9 mouse cellular contexts compared by ENCODE assay signal in the genomic region with DNA sequence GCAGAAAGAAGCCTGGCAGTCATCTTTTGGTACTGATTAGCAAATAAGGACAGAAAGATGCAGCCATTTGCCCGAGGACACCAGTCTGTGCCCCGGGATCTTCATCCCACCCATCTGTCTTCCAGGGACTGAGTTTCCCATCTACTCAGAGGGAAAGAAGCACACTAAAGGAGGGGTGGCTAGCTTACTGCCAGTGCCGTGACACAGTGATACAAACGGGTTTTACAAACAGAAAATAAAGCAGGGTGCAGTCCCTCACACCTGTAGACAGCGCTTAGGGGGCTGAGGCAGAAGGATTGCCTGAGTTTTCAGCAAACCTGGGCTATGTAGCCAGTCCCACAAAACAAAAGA. TPM values are rescaled to one million over a fixed set of nuclear protein-coding genes. Genes with fewer than 3 reads are reported as not detected.
DNase-seq lines count a peak whose midpoint lies in the region; ATAC-seq and TF ChIP-seq lines count a peak whose summit lies in the region.
"Had no signal": no experiment of that assay in that cellular context is flagged by ENCODE, and none has a peak within 500 bp of the region (broad histone marks: within the 10 kb centered on the region; RNA-seq: fewer than 3 reads in every experiment).

No protein-coding gene starts in this region.

- no peaks in the 10 kb centered on the region for H3K9me3 ChIP-seq in lung, embryonic 14.5 days (ENCODE audit: low read depth, low read length)
- H3K9me3 ChIP-seq in limb, embryonic 13.5 days = no peaks in the 10 kb centered on the region
- H3K9me3 ChIP-seq in stomach, embryonic 14.5 days (ENCODE audit: control insufficient read depth, low read depth, low read length) = no peaks in the 10 kb centered on the region

- DNase-seq in lung, embryonic 14.5 days = no peak
- no peak for DNase-seq in lung, postnatal 14 days
- DNase-seq in gastrocnemius, adult 8-10 months (ENCODE audit: low spot score in 2 of 2) = no peak
- DNase-seq in layer of hippocampus, adult 9-11 months = no peak

- H3K27me3 ChIP-seq in lung, embryonic 14.5 days (ENCODE audit: insufficient read depth, low read length) = no peaks in the 10 kb centered on the region
- H3K27me3 ChIP-seq in limb, embryonic 13.5 days = 0 out of 2 replicates have a peak, but pooled peaks cover 2% of the 10 kb centered on the region
- H3K27me3 ChIP-seq in stomach, embryonic 14.5 days (ENCODE audit: control insufficient read depth, insufficient read depth, low read length) = no peaks in the 10 kb centered on the region

- H3K4me1 ChIP-seq in lung, embryonic 14.5 days (ENCODE audit: insufficient read depth) = peaks cover 2% of the 10 kb centered on the region; the same call in 1 of the 2 replicates
- H3K4me1 ChIP-seq in limb, embryonic 13.5 days = peaks cover 15% of the 10 kb centered on the region
- H3K4me1 ChIP-seq in stomach, embryonic 14.5 days (ENCODE audit: control insufficient read depth, insufficient read depth, low read length) = peaks cover 16% of the 10 kb centered on the region

- peak; percentile 44 for ATAC-seq in lung, embryonic 14.5 days (ENCODE audit: insufficient read depth)
- peak; percentile 31 for ATAC-seq in erythroid progenitor cell, adult 5-6 weeks (replicated peaks; ENCODE audit: low FRiP score, poor library complexity, severe bottlenecking)
- ATAC-seq in limb, embryonic 13.5 days (ENCODE audit: low FRiP score, low read depth) = peak; percentile 46; the same call in 1 of the 2 replicates
- no peak; the same call in 1 of the 2 replicates for ATAC-seq in stomach, embryonic 14.5 days (ENCODE audit: insufficient number of reproducible peaks, insufficient read depth, low FRiP score, low read depth)

- peak overlapping the region; percentile 96 for H3K4me2 ChIP-seq in lung, embryonic 14.5 days
- H3K4me2 ChIP-seq in limb, embryonic 13.5 days (replicated peaks) = peak overlapping the region; percentile 96
- H3K4me2 ChIP-seq in stomach, embryonic 14.5 days (replicated peaks; ENCODE audit: low read depth, low read length) = peak overlapping the region; percentile 44

- H3K36me3 ChIP-seq in lung, embryonic 14.5 days (ENCODE audit: insufficient read depth) = peaks cover 24% of the 10 kb centered on the region
- peaks cover 22% of the 10 kb centered on the region for H3K36me3 ChIP-seq in limb, embryonic 13.5 days
- H3K36me3 ChIP-seq in stomach, embryonic 14.5 days (ENCODE audit: control insufficient read depth, insufficient read depth, low read length) = peaks cover 21% of the 10 kb centered on the region

- 10% methylated on average over 5 of the region's 5 CpGs for WGBS in lung, embryonic 14.5 days
- WGBS in limb, embryonic 13.5 days = 8% methylated on average over 5 of the region's 5 CpGs
- 11% methylated on average over 5 of the region's 5 CpGs for WGBS in stomach, embryonic 14.5 days

- H3K9ac ChIP-seq in lung, embryonic 14.5 days = peak overlapping the region; percentile 51
- H3K9ac ChIP-seq in limb, embryonic 13.5 days = peak overlapping the region; percentile 39; the same call in 1 of the 2 replicates
- no peak overlapping the region for H3K9ac ChIP-seq in stomach, embryonic 14.5 days (replicated peaks; ENCODE audit: low read depth, low read length)

- peak overlapping the region; percentile 79 for H3K4me3 ChIP-seq in lung, embryonic 14.5 days (ENCODE audit: low read depth, low read length)
- peak overlapping the region; percentile 88 for H3K4me3 ChIP-seq in limb, embryonic 13.5 days
- H3K4me3 ChIP-seq in stomach, embryonic 14.5 days (ENCODE audit: low read depth, low read length) = peak overlapping the region; percentile 65

- H3K27ac ChIP-seq in lung, embryonic 14.5 days (ENCODE audit: low read depth) = peak overlapping the region; percentile 40; the same call in 1 of the 2 replicates
- no peak overlapping the region; the same call in 1 of the 2 replicates for H3K27ac ChIP-seq in limb, embryonic 13.5 days
- H3K27ac ChIP-seq in stomach, embryonic 14.5 days (ENCODE audit: low read length) = peak overlapping the region; percentile 57; the same call in 1 of the 2 replicates

- no peak for TF ChIP-seq CTCF in lung, embryonic 14.5 days (IDR thresholded peaks at IDR 0.05; ENCODE audit: low read depth)

RNA-seq across cellular contexts. Expression of a gene that starts 5.9 kb away (rescaled TPM):
- 102 and 106 TPM in 2 replicates for polyA plus RNA-seq in lung, embryonic 14.5 days (2014; fragmentation: Nextera tagmentation; extraction: Ambion mirVana)
- total RNA-seq in erythroid progenitor cell, adult 5-6 weeks (2015; ENCODE audit: low replicate concordance) = 8.8 and 11.9 TPM in 2 replicates
- total RNA-seq in erythroid progenitor cell, adult 5-6 weeks (2017; ENCODE audit: low replicate concordance) = 5.3 and 29.0 TPM in 2 replicates
- polyA plus RNA-seq in limb, embryonic 13.5 days (2015; fragmentation: Nextera tagmentation; extraction: Ambion mirVana) = 98.3 and 109 TPM in 2 replicates
- polyA plus RNA-seq in stomach, embryonic 14.5 days (2014; fragmentation: Nextera tagmentation; extraction: Ambion mirVana) = 105 and 120 TPM in 2 replicates
- 10 to 100 TPM; 46.5 to 60.3 (median 57.4) TPM for total RNA-seq in gastrocnemius, adult 8-10 months (2022)

RNA-seq across cellular contexts. Expression of a gene that starts 7.1 kb away (rescaled TPM):
- not detected in 2 replicates for polyA plus RNA-seq in lung, embryonic 14.5 days (2014; fragmentation: Nextera tagmentation; extraction: Ambion mirVana)
- not detected in 2 replicates for total RNA-seq in erythroid progenitor cell, adult 5-6 weeks (2015; ENCODE audit: low replicate concordance)
- total RNA-seq in erythroid progenitor cell, adult 5-6 weeks (2017; ENCODE audit: low replicate concordance) = not detected in 2 replicates
- polyA plus RNA-seq in limb, embryonic 13.5 days (2015; fragmentation: Nextera tagmentation; extraction: Ambion mirVana) = 2.8 and 4.5 TPM in 2 replicates
- 6.3 and 6.8 TPM in 2 replicates for polyA plus RNA-seq in stomach, embryonic 14.5 days (2014; fragmentation: Nextera tagmentation; extraction: Ambion mirVana)
- not detected for total RNA-seq in gastrocnemius, adult 8-10 months (2022)
- total RNA-seq: adrenal gland, adult 2 months; layer of hippocampus, postnatal 10 days had no signal
- polyA plus RNA-seq: adrenal gland, adult 2 months had no signal

RNA-seq across cellular contexts. Expression of a gene that starts 19.9 kb away (rescaled TPM):
- polyA plus RNA-seq in lung, embryonic 14.5 days (2014; fragmentation: Nextera tagmentation; extraction: Ambion mirVana) = 3.6 and 4.0 TPM in 2 replicates
- total RNA-seq in erythroid progenitor cell, adult 5-6 weeks (2015; ENCODE audit: low replicate concordance) = 4.2 and 5.8 TPM in 2 replicates
- total RNA-seq in erythroid progenitor cell, adult 5-6 weeks (2017; ENCODE audit: low replicate concordance) = 3.9 and 9.5 TPM in 2 replicates
- polyA plus RNA-seq in limb, embryonic 13.5 days (2015; fragmentation: Nextera tagmentation; extraction: Ambion mirVana) = 0.94 and 1.2 TPM in 2 replicates
- 2.2 and 2.3 TPM in 2 replicates for polyA plus RNA-seq in stomach, embryonic 14.5 days (2014; fragmentation: Nextera tagmentation; extraction: Ambion mirVana)
- total RNA-seq in gastrocnemius, adult 8-10 months (2022) = 1 to 10 TPM in 1 of 4 experiments, under 1 TPM in 3; 0.44 to 2.0 (median 0.64) TPM

RNA-seq across cellular contexts. Expression of a gene that starts 32.2 kb away (rescaled TPM):
- polyA plus RNA-seq in lung, embryonic 14.5 days (2014; fragmentation: Nextera tagmentation; extraction: Ambion mirVana) = 3.5 and 4.3 TPM in 2 replicates
- 34.0 and 38.9 TPM in 2 replicates for total RNA-seq in erythroid progenitor cell, adult 5-6 weeks (2015; ENCODE audit: low replicate concordance)
- 37.8 and 43.8 TPM in 2 replicates for total RNA-seq in erythroid progenitor cell, adult 5-6 weeks (2017; ENCODE audit: low replicate concordance)
- 1.4 and 1.9 TPM in 2 replicates for polyA plus RNA-seq in limb, embryonic 13.5 days (2015; fragmentation: Nextera tagmentation; extraction: Ambion mirVana)
- polyA plus RNA-seq in stomach, embryonic 14.5 days (2014; fragmentation: Nextera tagmentation; extraction: Ambion mirVana) = 1.3 and 1.5 TPM in 2 replicates
- 10 to 100 TPM; 20.9 to 28.6 (median 25.4) TPM for total RNA-seq in gastrocnemius, adult 8-10 months (2022)

RNA-seq across cellular contexts. Expression of a gene that starts 59.7 kb away (rescaled TPM):
- 1.1 TPM in 2 replicates for polyA plus RNA-seq in lung, embryonic 14.5 days (2014; fragmentation: Nextera tagmentation; extraction: Ambion mirVana)
- total RNA-seq in erythroid progenitor cell, adult 5-6 weeks (2015; ENCODE audit: low replicate concordance) = 2.9 TPM in 1 of 2 replicates, not detected in the other
- total RNA-seq in erythroid progenitor cell, adult 5-6 weeks (2017; ENCODE audit: low replicate concordance) = 0.26 TPM in 1 of 2 replicates, not detected in the other
- polyA plus RNA-seq in limb, embryonic 13.5 days (2015; fragmentation: Nextera tagmentation; extraction: Ambion mirVana) = 3.5 and 3.9 TPM in 2 replicates
- 0.48 and 1.3 TPM in 2 replicates for polyA plus RNA-seq in stomach, embryonic 14.5 days (2014; fragmentation: Nextera tagmentation; extraction: Ambion mirVana)
- total RNA-seq in gastrocnemius, adult 8-10 months (2022) = under 1 TPM in 2 of 4 experiments, not detected in 2; 0.15 to 0.27 TPM

Comparison
In these comparisons a context has a peak if more than half of its experiments do, and no peak if none do; other contexts are left out.
1. H3K4me2 ChIP-seq: peak in every context shown above with its lines; median percentile 96 in lung, embryonic 14.5 days; 96 in limb, embryonic 13.5 days; 44 in stomach, embryonic 14.5 days.